Mouse (Mus musculus) limb, embryonic 14.5 days (tissue): ENCODE data around the gene Gm12184. TPM values are rescaled to one million over a fixed set of nuclear protein-coding genes. Genes with fewer than 3 reads are reported as not detected.

Experiments used
- ATAC-seq: fragments of 200-750 bp; cut with Nextera tagmentation; 2 replicates; pipeline ENCODE4 v1.8.0; 2017; ENCODE audit warnings: low read depth, moderate number of reproducible peaks, moderate TSS enrichment; ENCODE audit not compliant: low FRiP score
- DNase-seq: peaks from one replicate; pipeline ENCODE4 v3.0.0-alpha.2; 2015; ENCODE audit warnings: low spot score
- H3K27ac ChIP-seq: fragments of 300-500 bp; sonication (generic); replicated peaks from 2 replicates; pipeline ENCODE4 v1.5.1; 2014; ENCODE audit warnings: low read depth, mild to moderate bottlenecking, low read length, moderate library complexity, mixed read lengths
- H3K27me3 ChIP-seq: fragments of 300-500 bp; sonication (generic); 2 replicates; pipeline ENCODE4 v1.6.1; 2014; ENCODE audit warnings: low read length, mixed read lengths; ENCODE audit not compliant: control insufficient read depth, insufficient read depth
- H3K36me3 ChIP-seq: fragments of 300-500 bp; sonication (generic); 2 replicates; pipeline ENCODE4 v1.6.1; 2014; ENCODE audit warnings: mild to moderate bottlenecking, low read length, moderate library complexity, mixed read lengths; ENCODE audit not compliant: control insufficient read depth, insufficient read depth
- H3K4me1 ChIP-seq: fragments of 300-500 bp; sonication (generic); 2 replicates; pipeline ENCODE4 v1.6.1; 2014; ENCODE audit warnings: antibody characterized with exemption, low read length, mixed read lengths; ENCODE audit not compliant: control insufficient read depth, insufficient read depth
- H3K4me2 ChIP-seq: fragments of 300-500 bp; sonication (generic); replicated peaks from 2 replicates; pipeline ENCODE4 v1.6.1; 2014; ENCODE audit warnings: low read depth, mild to moderate bottlenecking, low read length, moderate library complexity; ENCODE audit not compliant: severe bottlenecking
- H3K4me3 ChIP-seq: fragments of 300-500 bp; sonication (generic); replicated peaks from 2 replicates; pipeline ENCODE4 v1.5.1; 2014; ENCODE audit warnings: low read length
- H3K9ac ChIP-seq: fragments of 300-500 bp; sonication (generic); 2 replicates; pipeline ENCODE4 v1.6.1; 2014; ENCODE audit warnings: mild to moderate bottlenecking, low read depth, low read length, moderate library complexity; ENCODE audit not compliant: severe bottlenecking
- H3K9me3 ChIP-seq: fragments of 300-500 bp; sonication (generic); 2 replicates; pipeline ENCODE4 v1.6.1; 2016; ENCODE audit warnings: low read length; ENCODE audit not compliant: control insufficient read depth
- POLR2A ChIP-seq: fragments of 200-500 bp; IDR thresholded peaks from 2 replicates; pipeline ENCODE4 v1.8.0; 2012; ENCODE audit warnings: inconsistent platforms, mild to moderate bottlenecking, moderate library complexity, borderline replicate concordance; ENCODE audit not compliant: insufficient read depth, insufficient read length; ENCODE audit errors: extremely low read depth
- WGBS: fragments of 180-500 bp; shearing (Covaris S2); extraction: QIAGEN DNeasy Blood & Tissue Kit; methylation state at CpG from one replicate; pipeline ENCODE4 v1.1.7; 2014; 5-methylcytosine and 5-hydroxymethylcytosine counted together
- polyA plus RNA-seq, 2 experiments: library from polyadenylated mRNA; depleted of rRNA in 1 of 2; stranded (reverse) in 1 of 2; unstranded in 1 of 2; fragments of >200 nt; fragmentation: Nextera tagmentation in 1 of 2; extraction: Ambion mirVana in 1 of 2; gene quantifications; 2 replicates each; pipeline versions ENCODE4 v1.2.1 to v1.2.3; 2012 to 2014

Gene Gm12184
- polyA plus RNA-seq, 2 experiments: 7.9 to 55.1 TPM

DNA sequence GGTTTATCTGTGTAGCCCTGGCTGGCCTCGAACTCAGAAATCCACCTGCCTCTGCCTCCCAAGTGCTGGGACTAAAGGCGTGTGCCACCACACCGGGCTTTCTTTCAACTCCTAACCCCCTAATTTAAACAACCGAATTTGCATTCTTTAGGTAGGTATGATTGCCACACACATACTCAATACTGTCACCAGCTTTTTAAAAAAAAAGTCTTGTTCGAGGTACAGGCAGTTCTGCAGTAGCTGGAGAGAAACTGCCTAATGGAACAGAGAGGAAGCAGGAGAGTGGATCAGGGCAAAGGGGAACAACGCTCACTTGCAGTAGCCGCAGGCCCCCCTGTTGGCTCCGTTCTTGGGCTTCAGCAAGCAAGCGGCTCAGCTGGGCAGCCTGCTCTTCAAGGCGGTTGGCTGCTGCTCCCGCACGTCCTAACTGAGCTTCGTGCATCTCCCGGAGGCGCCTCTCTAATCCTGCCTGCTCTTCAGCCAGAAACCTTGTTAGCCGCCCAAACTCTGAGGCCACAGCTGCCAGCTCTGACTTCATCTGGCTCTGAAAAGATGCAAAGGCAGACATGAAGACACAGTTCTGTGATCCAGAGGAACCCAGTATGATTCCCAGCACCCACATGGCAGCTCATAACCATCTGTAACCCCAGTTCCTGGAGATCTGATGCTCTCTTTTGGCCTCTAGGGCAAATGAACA is 17.6 kb downstream of the Gm12184 start:
- Histone ChIP-seq H3K27me3 (no peaks in the 10 kb centered on the region), H3K9ac (no peak overlapping the region), H3K9me3 (no peaks in the 10 kb centered on the region), H3K4me1 (no peaks in the 10 kb centered on the region), H3K27ac (no peak overlapping the region), H3K36me3 (peaks cover 85% of the 10 kb centered on the region), H3K4me2 (no peak overlapping the region), H3K4me3 (no peak overlapping the region)
- no peak for TF ChIP-seq POLR2A
- DNase-seq (no peak), ATAC-seq (no peak)
- WGBS: 67% methylated on average over 16 of the region's 16 CpGs

DNA sequence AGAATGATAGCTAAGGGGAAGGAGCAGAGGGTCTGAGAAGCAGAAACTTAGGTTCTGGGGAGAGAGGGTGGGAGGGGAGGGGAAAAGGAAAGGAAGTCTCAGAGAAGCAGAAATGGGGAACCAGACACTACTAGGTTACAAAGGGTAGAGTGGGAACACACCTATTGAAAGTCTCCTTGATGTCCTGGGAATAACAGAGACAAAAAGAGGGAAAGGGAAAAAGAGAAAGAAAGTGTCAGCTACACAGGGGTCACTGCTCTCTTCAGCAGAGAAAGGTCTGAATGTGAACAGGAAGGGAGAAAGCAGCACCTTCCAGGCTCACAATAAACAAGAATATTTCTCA is 18.2 kb downstream of the Gm12184 start:
- ATAC-seq (no peak), DNase-seq (no peak)
- Histone ChIP-seq H3K4me2 (no peak overlapping the region), H3K27me3 (no peaks in the 10 kb centered on the region), H3K9ac (no peak overlapping the region), H3K36me3 (peaks cover 91% of the 10 kb centered on the region), H3K4me1 (no peaks in the 10 kb centered on the region), H3K9me3 (no peaks in the 10 kb centered on the region), H3K4me3 (no peak overlapping the region), H3K27ac (no peak overlapping the region; the same call in 1 of the 2 replicates)
- no peak for TF ChIP-seq POLR2A

DNA sequence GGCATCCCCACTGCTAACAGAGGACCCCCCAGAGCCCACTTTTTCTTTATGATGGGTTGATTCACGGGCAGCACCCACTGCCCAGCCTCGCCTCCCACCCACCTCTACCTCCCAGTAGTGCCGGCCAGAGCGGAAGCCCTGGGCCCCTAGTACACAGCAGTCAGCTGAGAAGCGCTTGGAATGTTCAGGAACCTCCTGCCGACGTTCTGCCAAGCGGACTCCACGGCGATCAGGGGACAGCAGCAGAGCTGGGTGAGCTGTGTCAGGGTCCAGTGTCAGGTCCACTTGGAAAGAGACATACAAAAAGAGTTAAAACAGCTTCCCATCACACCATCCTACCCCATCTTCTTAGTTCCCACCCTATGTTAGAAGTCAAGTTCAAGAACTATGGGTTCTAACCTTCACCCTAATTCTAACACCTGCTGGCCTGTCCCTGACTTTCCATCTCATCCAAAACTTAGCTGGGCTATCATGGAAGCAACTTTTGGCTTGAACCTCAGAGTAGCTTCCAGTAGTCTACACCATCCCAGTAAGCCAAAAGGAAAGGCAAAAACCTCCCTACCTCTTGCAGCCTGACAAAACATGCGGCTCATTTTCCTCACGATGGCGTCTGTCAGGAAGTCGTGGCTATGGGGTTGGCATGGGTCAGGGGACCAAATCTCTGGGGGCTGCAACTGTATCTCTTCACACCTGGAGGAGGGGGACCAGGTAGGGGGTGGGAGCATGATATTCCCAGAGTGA is 18.7 kb downstream of the Gm12184 start:
- Histone ChIP-seq H3K27me3 (no peaks in the 10 kb centered on the region), H3K9ac (no peak overlapping the region), H3K36me3 (peaks cover 91% of the 10 kb centered on the region), H3K27ac (no peak overlapping the region; the same call in 1 of the 2 replicates), H3K4me1 (no peaks in the 10 kb centered on the region), H3K4me2 (no peak overlapping the region), H3K4me3 (no peak overlapping the region), H3K9me3 (no peaks in the 10 kb centered on the region)
- peak; percentile 13; the same call in 1 of the 2 replicates for ATAC-seq
- 64% methylated on average over 14 of the region's 14 CpGs for WGBS
- DNase-seq: no peak
- no peak for TF ChIP-seq POLR2A

DNA sequence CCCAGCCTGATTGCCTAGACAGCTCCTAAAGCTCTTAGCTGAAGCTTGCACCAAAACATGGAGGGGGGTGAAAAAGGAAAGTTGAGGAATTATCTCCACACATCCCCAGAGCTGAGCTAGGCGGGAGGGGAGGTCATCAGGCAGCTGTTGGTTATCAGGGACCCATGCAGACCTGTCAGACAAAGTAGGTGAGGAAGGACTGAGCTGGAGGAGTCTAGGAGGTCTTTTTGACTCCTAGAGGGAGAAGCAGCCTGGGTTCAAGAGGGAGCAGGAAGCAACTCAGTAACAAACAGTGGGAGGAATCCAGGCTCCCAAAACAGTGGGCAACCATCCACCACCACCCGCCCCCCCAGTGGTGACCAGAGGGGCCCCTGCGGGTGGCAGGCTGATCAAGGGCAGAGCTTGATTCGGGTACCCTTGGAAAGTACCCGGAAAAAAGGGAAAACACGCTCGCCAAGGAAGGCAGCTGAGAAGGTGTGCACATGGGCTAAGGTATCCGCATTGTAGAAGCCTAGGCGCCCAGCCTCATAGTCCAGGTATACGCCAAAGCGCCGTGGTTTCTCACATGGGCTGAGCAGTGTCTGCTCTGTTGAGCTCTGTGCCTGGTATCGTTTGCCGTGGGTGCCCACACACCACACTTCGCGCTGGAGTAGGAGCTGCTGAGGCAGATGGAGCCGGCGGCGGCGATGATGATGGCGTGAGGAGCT is 19.4 kb downstream of the Gm12184 start:
- WGBS: 57% methylated on average over 21 of the region's 21 CpGs
- no peaks in the 10 kb centered on the region for H3K9me3 ChIP-seq
- no peaks in the 10 kb centered on the region for H3K27me3 ChIP-seq
- no peak overlapping the region for H3K4me2 ChIP-seq
- TF ChIP-seq POLR2A: no peak
- H3K36me3 ChIP-seq: peaks cover 91% of the 10 kb centered on the region
- H3K4me1 ChIP-seq: peaks cover 4% of the 10 kb centered on the region; the same call in 1 of the 2 replicates
- no peak for DNase-seq
- no peak overlapping the region for H3K4me3 ChIP-seq
- H3K9ac ChIP-seq: no peak overlapping the region
- no peak overlapping the region for H3K27ac ChIP-seq
- peak; percentile 32; the same call in 1 of the 2 replicates for ATAC-seq

DNA sequence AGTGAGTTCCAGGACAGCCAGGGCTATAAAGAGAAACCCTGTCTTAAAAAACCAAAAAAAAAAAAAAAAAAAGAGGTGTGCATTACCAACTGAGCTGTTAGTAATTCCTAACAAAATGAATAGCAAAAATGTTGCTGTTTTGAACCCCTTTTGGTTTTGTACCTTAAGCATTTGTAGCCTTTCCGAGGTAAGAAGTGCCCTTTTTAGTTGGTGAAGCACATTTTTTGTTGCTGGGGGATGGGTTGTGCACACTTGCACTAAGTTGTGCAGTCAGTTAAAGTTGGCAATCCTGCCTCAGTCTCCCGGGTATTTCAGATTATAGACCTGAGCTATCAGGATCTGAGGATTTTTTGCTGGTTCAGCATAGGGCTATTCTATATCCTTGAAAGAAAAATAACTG is 21.5 kb downstream of the Gm12184 start:
- H3K36me3 ChIP-seq: peaks cover 88% of the 10 kb centered on the region
- H3K27ac ChIP-seq: no peak overlapping the region
- H3K4me1 ChIP-seq: peaks cover 13% of the 10 kb centered on the region
- WGBS: 80% methylated on average over 2 of the region's 2 CpGs
- H3K4me2 ChIP-seq: no peak overlapping the region
- no peak overlapping the region for H3K9ac ChIP-seq
- no peaks in the 10 kb centered on the region for H3K27me3 ChIP-seq
- no peak for DNase-seq
- H3K9me3 ChIP-seq: no peaks in the 10 kb centered on the region
- TF ChIP-seq POLR2A: no peak
- no peak for ATAC-seq
- H3K4me3 ChIP-seq: no peak overlapping the region
